Mouse (Mus musculus) stomach, postnatal 0 days (tissue): ENCODE measurements at regions not wholly inside any gene's neighbourhood (a gene's known extent, or its start where the extent isn't known, plus 50 kb on each side); places are given as distances from the start of the nearest gene placed in this dataset.

ENCODE experiments used
- CTCF ChIP-seq: IDR thresholded peaks from 2 replicates; pipeline ENCODE4 v1.5.1; 2016; ENCODE audit warnings: antibody characterized with exemption, low read depth, mild to moderate bottlenecking, moderate library complexity
- EP300 ChIP-seq: optimal IDR thresholded peaks from 2 replicates; pipeline ENCODE3; 2016; ENCODE audit warnings: antibody characterized with exemption

DNA sequence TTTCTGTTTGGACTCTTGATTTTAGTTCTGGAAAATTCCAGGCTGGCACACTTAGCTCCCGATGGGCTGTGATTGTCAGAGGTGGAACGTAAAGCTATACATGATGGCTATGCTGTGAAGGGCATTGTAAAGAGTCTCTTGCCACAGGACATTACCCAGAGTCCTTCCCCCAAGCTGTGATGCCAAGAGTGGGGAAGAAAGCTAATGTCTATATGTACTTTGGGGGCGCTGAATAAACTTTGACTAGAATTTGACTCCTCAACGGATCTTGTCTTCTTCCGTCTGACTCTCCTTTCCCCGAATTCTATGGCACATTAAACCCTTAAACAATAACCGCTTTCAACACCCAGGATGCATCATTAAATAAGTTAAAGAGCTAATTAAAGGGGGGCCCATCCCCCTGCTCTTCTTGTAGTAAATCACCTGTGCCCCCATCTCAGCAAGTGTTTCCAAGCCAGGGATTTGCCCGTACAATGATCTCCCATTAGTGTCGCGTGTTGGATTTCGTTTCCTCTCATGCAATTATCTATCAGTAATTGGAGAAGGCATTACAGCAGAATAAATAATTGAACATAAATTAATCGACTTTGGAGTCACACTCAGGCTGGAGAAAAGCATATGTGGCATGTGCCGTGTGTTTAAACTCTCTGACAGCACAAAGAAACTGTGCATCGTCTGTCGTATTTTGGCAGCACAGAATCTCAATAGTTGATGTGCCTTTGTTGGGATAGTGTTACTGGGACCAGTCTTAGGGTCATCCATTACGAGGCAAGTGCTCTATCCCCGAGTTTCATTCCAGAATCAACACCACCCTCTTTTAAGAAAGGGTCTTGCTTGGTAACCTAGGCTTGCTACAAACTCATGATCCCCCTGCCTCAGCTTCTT is 343.9 kb downstream of the Nucb2 start:
- TF ChIP-seq CTCF (no peak), EP300 (no peak)
